Mouse (Mus musculus): ENCODE data around the gene Ptprn2.

DNA sequence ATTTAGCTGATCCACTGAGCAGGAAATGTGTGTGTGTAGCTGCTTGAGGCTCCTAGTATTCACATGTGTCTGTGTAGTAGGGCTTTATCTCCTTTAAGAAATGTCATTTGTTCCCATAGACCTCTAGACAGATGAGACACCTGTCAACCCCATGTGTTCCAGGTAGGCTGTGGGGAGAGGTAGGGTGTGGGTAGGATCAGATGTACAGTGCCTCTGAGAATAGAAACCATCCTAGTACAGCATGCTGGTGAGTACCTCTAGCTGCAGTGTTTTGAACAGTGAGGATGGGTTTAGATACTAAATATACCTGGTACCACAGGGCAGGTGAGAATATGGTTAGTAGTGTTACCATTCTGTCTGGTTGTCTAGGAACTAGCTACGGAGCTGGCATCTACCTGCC lies 442.0 kb downstream of the Ptprn2 start:
- TF ChIP-seq CTCF (IDR thresholded peaks at IDR 0.05; ENCODE audit: low read depth) (no peak), EP300 (IDR thresholded peaks at IDR 0.05; ENCODE audit: low read depth) (no peak)

Data from liver, postnatal 0 days (tissue).